Mouse (Mus musculus): ENCODE results near the gene Dock9. TPM values are rescaled to one million over a fixed set of nuclear protein-coding genes. Genes with fewer than 3 reads are reported as not detected.

Gene Dock9
- polyA plus RNA-seq, 1 experiment = 2.8 TPM

DNA sequence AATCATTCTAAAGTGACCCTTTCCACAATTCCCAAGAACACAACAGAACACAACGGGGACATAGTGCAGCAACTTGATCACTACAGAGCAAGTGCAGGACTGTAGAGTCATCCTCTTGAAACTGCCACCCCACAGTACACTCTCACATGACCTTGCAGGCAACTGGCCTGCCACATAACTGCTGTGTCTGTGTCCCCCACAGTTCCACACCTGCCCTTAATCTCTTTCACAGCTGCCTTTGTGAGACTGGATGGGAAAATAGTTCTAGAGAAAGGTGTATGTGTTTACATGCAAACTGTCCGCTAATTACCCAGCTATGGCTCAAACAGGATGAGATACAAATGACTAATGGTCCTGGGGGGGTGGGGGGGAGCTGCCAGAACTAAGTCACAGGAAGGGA, 83.4 kb downstream of the Dock9 start:
- Histone ChIP-seq H3K36me3 (ENCODE audit: control insufficient read depth, insufficient read depth) (no peaks in the 10 kb centered on the region), H3K27me3 (ENCODE audit: control insufficient read depth, insufficient read depth, insufficient read length) (no peaks in the 10 kb centered on the region), H3K79me2 (ENCODE audit: control insufficient read depth, insufficient read depth) (no peaks in the 10 kb centered on the region), H3K4me2 (ENCODE audit: low read depth) (no peak overlapping the region), H3ac (ENCODE audit: control insufficient read depth, insufficient read length) (no peak overlapping the region), H3K4me3 (no peak overlapping the region)
- TF ChIP-seq MYOG (IDR thresholded peaks at IDR 0.05; ENCODE audit: control insufficient read depth in 1 of 3, insufficient read depth in 1 of 3, insufficient read length in 2 of 3, low read depth in 2 of 3) = no peak
- no peak for TF ChIP-seq CEBPB (IDR thresholded peaks at IDR 0.05; ENCODE audit: insufficient read depth, poor library complexity, severe bottlenecking)
- no peak for TF ChIP-seq SRF (IDR thresholded peaks at IDR 0.05; ENCODE audit: control insufficient read depth, insufficient read length, low read depth)
- TF ChIP-seq TCF12 (IDR thresholded peaks at IDR 0.05; ENCODE audit: insufficient read depth, poor library complexity, severe bottlenecking) = no peak
- no peak for TF ChIP-seq TCF3 (IDR thresholded peaks at IDR 0.05; ENCODE audit: insufficient read length, low read depth)
- no peak for TF ChIP-seq REST (IDR thresholded peaks at IDR 0.05; ENCODE audit: insufficient read depth, insufficient read length)
- TF ChIP-seq MYOD1 (IDR thresholded peaks at IDR 0.05; ENCODE audit: control insufficient read depth in 1 of 3, insufficient read length in 2 of 3, low read depth in 2 of 3) = no peak
- TF ChIP-seq USF1 (IDR thresholded peaks at IDR 0.05; ENCODE audit: low read depth) = no peak
- no peak for TF ChIP-seq POLR2AphosphoS2 (IDR thresholded peaks at IDR 0.05; ENCODE audit: insufficient read length, low read depth)
- no peak for TF ChIP-seq E2F4 (IDR thresholded peaks at IDR 0.05; ENCODE audit: insufficient read depth)
- TF ChIP-seq MAX (IDR thresholded peaks at IDR 0.05; ENCODE audit: low read depth) = no peak
- no peak for TF ChIP-seq POLR2A (IDR thresholded peaks at IDR 0.05; ENCODE audit: insufficient read length, low read depth)

DNA sequence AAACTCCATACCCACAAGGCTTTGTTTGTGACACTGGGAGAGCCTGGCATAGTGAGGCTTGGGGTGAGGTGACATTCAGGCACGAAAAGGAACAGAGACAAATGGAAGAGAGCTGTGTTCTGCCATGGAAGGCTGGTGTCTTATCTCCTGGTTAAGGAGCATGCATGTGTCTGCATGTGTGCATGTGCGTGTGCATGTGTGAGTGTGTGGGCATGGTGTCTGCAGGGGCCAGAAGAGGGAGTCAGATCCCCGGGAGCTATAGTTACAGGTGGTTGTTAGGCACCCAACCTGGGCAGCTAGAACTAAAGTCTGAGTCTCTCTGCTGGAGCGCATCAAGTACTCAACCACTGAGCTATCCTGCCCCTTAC, 83.8 kb downstream of the Dock9 start:
- no peak overlapping the region for H3ac ChIP-seq (ENCODE audit: control insufficient read depth, insufficient read length)
- H3K36me3 ChIP-seq (ENCODE audit: control insufficient read depth, insufficient read depth) = no peaks in the 10 kb centered on the region
- no peaks in the 10 kb centered on the region for H3K79me2 ChIP-seq (ENCODE audit: control insufficient read depth, insufficient read depth)
- no peak overlapping the region for H3K4me2 ChIP-seq (ENCODE audit: low read depth)
- TF ChIP-seq TCF12 (IDR thresholded peaks at IDR 0.05; ENCODE audit: insufficient read depth, poor library complexity, severe bottlenecking) (no peak), E2F4 (IDR thresholded peaks at IDR 0.05; ENCODE audit: insufficient read depth) (no peak), SRF (IDR thresholded peaks at IDR 0.05; ENCODE audit: control insufficient read depth, insufficient read length, low read depth) (no peak), POLR2A (IDR thresholded peaks at IDR 0.05; ENCODE audit: insufficient read length, low read depth) (no peak), REST (IDR thresholded peaks at IDR 0.05; ENCODE audit: insufficient read depth, insufficient read length) (no peak), USF1 (IDR thresholded peaks at IDR 0.05; ENCODE audit: low read depth) (no peak), POLR2AphosphoS2 (IDR thresholded peaks at IDR 0.05; ENCODE audit: insufficient read length, low read depth) (no peak)
- no peak overlapping the region for H3K4me3 ChIP-seq
- no peaks in the 10 kb centered on the region for H3K27me3 ChIP-seq (ENCODE audit: control insufficient read depth, insufficient read depth, insufficient read length)

DNA sequence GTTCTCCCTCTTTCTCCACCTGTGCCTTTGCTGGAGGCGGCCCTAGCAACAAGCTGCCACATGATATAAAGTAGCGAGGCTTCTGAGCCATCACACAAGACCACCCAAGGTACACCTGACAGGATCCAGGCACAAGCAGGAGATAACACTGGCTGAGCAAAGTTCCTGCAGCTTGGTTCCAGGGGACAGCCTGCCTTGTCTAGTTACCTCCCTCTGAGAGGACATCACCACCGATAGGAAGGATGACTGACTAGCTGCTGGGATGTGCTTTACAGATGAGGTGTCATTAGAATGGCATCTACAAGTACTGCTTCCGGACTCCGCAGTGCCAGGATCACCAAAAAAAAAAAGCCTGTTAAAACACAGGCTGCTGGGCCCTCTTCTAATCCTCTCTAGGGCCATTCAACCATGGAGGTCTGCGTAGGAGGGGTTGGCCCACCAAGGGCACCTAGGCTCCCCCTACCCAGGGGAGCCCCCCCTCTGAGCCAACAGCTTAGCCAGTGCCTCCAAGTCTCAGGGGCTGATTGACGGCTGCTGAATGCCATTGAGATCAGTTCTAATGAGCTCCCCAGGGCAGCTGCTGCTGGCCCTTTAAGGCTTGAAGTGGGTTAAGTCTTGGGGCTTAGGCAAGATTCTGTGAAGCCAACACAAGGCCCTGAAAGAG, 84.3 kb downstream of the Dock9 start:
- TF ChIP-seq TCF12 (IDR thresholded peaks at IDR 0.05; ENCODE audit: insufficient read depth, poor library complexity, severe bottlenecking) = no peak
- TF ChIP-seq REST (IDR thresholded peaks at IDR 0.05; ENCODE audit: insufficient read depth, insufficient read length) = no peak
- no peak for TF ChIP-seq SRF (IDR thresholded peaks at IDR 0.05; ENCODE audit: control insufficient read depth, insufficient read length, low read depth)
- no peak for TF ChIP-seq POLR2AphosphoS2 (IDR thresholded peaks at IDR 0.05; ENCODE audit: insufficient read length, low read depth)
- no peak for TF ChIP-seq MAX (IDR thresholded peaks at IDR 0.05; ENCODE audit: low read depth)
- TF ChIP-seq CEBPB (IDR thresholded peaks at IDR 0.05; ENCODE audit: insufficient read depth, poor library complexity, severe bottlenecking) = no peak
- TF ChIP-seq MYOG (IDR thresholded peaks at IDR 0.05; ENCODE audit: control insufficient read depth in 1 of 3, insufficient read depth in 1 of 3, insufficient read length in 2 of 3, low read depth in 2 of 3) = no peak
- no peak for TF ChIP-seq TCF3 (IDR thresholded peaks at IDR 0.05; ENCODE audit: insufficient read length, low read depth)
- no peak for TF ChIP-seq POLR2A (IDR thresholded peaks at IDR 0.05; ENCODE audit: insufficient read length, low read depth)
- TF ChIP-seq USF1 (IDR thresholded peaks at IDR 0.05; ENCODE audit: low read depth) = no peak
- no peak for TF ChIP-seq E2F4 (IDR thresholded peaks at IDR 0.05; ENCODE audit: insufficient read depth)
- no peak for TF ChIP-seq MYOD1 (IDR thresholded peaks at IDR 0.05; ENCODE audit: control insufficient read depth in 1 of 3, insufficient read length in 2 of 3, low read depth in 2 of 3)
- Histone ChIP-seq H3K79me2 (ENCODE audit: control insufficient read depth, insufficient read depth) (no peaks in the 10 kb centered on the region), H3K27me3 (ENCODE audit: control insufficient read depth, insufficient read depth, insufficient read length) (no peaks in the 10 kb centered on the region), H3K36me3 (ENCODE audit: control insufficient read depth, insufficient read depth) (no peaks in the 10 kb centered on the region), H3K4me2 (ENCODE audit: low read depth) (no peak overlapping the region), H3K4me3 (no peak overlapping the region), H3ac (ENCODE audit: control insufficient read depth, insufficient read length) (no peak overlapping the region)

DNA sequence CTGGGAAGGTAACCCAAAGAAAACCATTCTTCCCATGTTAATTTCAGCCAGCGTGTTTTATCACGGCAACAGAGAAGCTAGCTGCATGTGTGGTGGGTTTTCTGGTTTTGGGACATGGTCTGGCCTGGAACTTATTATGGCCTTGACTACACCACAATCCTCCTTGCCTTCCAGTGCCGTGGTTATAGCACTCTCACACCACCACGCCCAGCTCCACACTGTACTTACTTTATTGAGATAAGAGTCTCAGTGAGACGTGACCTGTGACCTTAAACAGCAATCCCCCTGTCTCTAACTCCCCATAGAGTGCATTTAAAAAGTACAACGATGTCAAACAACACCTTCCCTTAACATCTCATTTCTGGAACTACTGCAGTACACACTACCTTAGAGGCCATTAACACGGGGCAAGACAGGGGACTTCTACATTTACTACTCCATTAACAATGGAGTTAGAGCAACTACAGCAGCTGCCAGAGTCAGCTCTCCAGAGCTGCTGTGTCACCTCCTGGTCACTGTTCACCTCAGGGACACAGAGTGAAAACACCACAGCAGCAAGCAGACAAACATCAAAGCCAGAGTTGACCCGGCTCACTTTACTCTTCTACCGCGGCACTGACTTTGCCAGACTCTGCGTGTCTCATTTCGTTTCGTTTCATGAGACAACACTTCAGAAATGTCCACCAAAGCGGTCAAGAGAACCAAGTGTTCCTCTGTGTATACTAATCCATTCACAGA, 86.4 kb downstream of the Dock9 start:
- no peaks in the 10 kb centered on the region for H3K79me2 ChIP-seq (ENCODE audit: control insufficient read depth, insufficient read depth)
- no peak overlapping the region for H3ac ChIP-seq (ENCODE audit: control insufficient read depth, insufficient read length)
- peak overlapping the region; percentile 12 for H3K4me2 ChIP-seq (ENCODE audit: low read depth)
- H3K27me3 ChIP-seq (ENCODE audit: control insufficient read depth, insufficient read depth, insufficient read length) = no peaks in the 10 kb centered on the region
- no peak overlapping the region for H3K4me3 ChIP-seq
- H3K36me3 ChIP-seq (ENCODE audit: control insufficient read depth, insufficient read depth) = no peaks in the 10 kb centered on the region
- TF ChIP-seq E2F4 (IDR thresholded peaks at IDR 0.05; ENCODE audit: insufficient read depth) = no peak
- TF ChIP-seq TCF12 (IDR thresholded peaks at IDR 0.05; ENCODE audit: insufficient read depth, poor library complexity, severe bottlenecking) = no peak
- TF ChIP-seq SRF (IDR thresholded peaks at IDR 0.05; ENCODE audit: control insufficient read depth, insufficient read length, low read depth) = no peak
- TF ChIP-seq MYOG (IDR thresholded peaks at IDR 0.05; ENCODE audit: control insufficient read depth in 1 of 3, insufficient read depth in 1 of 3, insufficient read length in 2 of 3, low read depth in 2 of 3) = no peak
- no peak for TF ChIP-seq MYOD1 (IDR thresholded peaks at IDR 0.05; ENCODE audit: control insufficient read depth in 1 of 3, insufficient read length in 2 of 3, low read depth in 2 of 3)
- no peak for TF ChIP-seq POLR2A (IDR thresholded peaks at IDR 0.05; ENCODE audit: insufficient read length, low read depth)
- TF ChIP-seq POLR2AphosphoS2 (IDR thresholded peaks at IDR 0.05; ENCODE audit: insufficient read length, low read depth) = no peak
- no peak for TF ChIP-seq REST (IDR thresholded peaks at IDR 0.05; ENCODE audit: insufficient read depth, insufficient read length)
- no peak for TF ChIP-seq TCF3 (IDR thresholded peaks at IDR 0.05; ENCODE audit: insufficient read length, low read depth)
- TF ChIP-seq USF1 (IDR thresholded peaks at IDR 0.05; ENCODE audit: low read depth) = no peak
- no peak for TF ChIP-seq MAX (IDR thresholded peaks at IDR 0.05; ENCODE audit: low read depth)

Data from myocyte (in vitro differentiated cells).